Mouse (Mus musculus): Measurements from ENCODE around the gene Slain1. TPM values are rescaled to one million over a fixed set of nuclear protein-coding genes. Genes with fewer than 3 reads are reported as not detected.
A peak's percentile ranks its signal among the peaks of the same experiment; 100 is the strongest.

Slain1 gene
- polyA plus RNA-seq, 1 experiment: 92.3 TPM

- Histone ChIP-seq H3K4me1 (ENCODE audit: control insufficient read depth, insufficient read depth, low read length) (peaks cover 5% of the 10 kb centered on the region), H3K27ac (ENCODE audit: insufficient read depth, low read length) (no peak overlapping the region), H3K27me3 (ENCODE audit: control insufficient read depth, insufficient read depth, low read length) (no peaks in the 10 kb centered on the region), H3K4me3 (replicated peaks; ENCODE audit: insufficient read depth, low read depth, low read length) (no peak overlapping the region)
- DNase-seq: no peak
- TF ChIP-seq CTCF (IDR thresholded peaks at IDR 0.05; ENCODE audit: borderline replicate concordance, insufficient read depth, low read depth, low read length) (no peak), POLR2A (IDR thresholded peaks at IDR 0.05; ENCODE audit: borderline replicate concordance, insufficient read depth, low read length) (no peak)
- 81% methylated on average over 5 of the region's 5 CpGs for WGBS
These were observed 2.5 kb downstream of the Slain1 start for GRCm38 (mm10) chr14:103652524-103652923.

DNA sequence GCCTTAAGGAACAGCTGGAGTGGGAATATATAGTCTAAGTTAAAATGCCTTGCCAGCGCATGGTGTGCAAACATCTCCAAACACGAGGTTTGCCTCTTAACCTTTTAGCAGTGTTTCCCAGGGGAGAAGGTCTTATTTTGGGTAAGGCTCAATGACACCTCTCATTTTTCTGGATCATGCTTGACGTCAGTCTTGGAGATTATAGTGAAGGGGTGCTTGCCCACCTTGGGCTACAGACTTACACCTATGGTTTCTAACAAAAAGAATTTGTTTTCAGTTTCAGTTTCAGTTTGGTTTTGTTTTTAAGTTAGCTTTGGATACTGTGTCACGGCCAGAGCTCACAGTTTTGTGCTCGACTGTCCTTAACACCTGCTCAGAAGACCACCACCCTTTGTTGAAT, 3.8 kb downstream of the Slain1 start:
- 67% methylated on average over 5 of the region's 5 CpGs for WGBS
- peaks cover 5% of the 10 kb centered on the region for H3K4me1 ChIP-seq (ENCODE audit: control insufficient read depth, insufficient read depth, low read length)
- H3K27ac ChIP-seq (ENCODE audit: insufficient read depth, low read length): no peak overlapping the region
- H3K27me3 ChIP-seq (ENCODE audit: control insufficient read depth, insufficient read depth, low read length): no peaks in the 10 kb centered on the region
- no peak for DNase-seq
- TF ChIP-seq POLR2A (IDR thresholded peaks at IDR 0.05; ENCODE audit: borderline replicate concordance, insufficient read depth, low read length): no peak
- TF ChIP-seq CTCF (IDR thresholded peaks at IDR 0.05; ENCODE audit: borderline replicate concordance, insufficient read depth, low read depth, low read length): no peak
- H3K4me3 ChIP-seq (replicated peaks; ENCODE audit: insufficient read depth, low read depth, low read length): no peak overlapping the region

- WGBS: 14% methylated on average over 5 of the region's 5 CpGs
- H3K4me3 ChIP-seq (replicated peaks; ENCODE audit: insufficient read depth, low read depth, low read length): no peak overlapping the region
These were observed 5.4 kb downstream of the Slain1 start for GRCm38 (mm10) chr14:103655448-103655847.

GRCm38 (mm10) chr14:103657876-103658275, 7.8 kb downstream of the Slain1 start:
- peaks cover 3% of the 10 kb centered on the region for H3K4me1 ChIP-seq (ENCODE audit: control insufficient read depth, insufficient read depth, low read length)
- no peaks in the 10 kb centered on the region for H3K27me3 ChIP-seq (ENCODE audit: control insufficient read depth, insufficient read depth, low read length)
- TF ChIP-seq CTCF (IDR thresholded peaks at IDR 0.05; ENCODE audit: borderline replicate concordance, insufficient read depth, low read depth, low read length) (no peak), POLR2A (IDR thresholded peaks at IDR 0.05; ENCODE audit: borderline replicate concordance, insufficient read depth, low read length) (no peak)
- H3K27ac ChIP-seq (ENCODE audit: insufficient read depth, low read length): no peak overlapping the region
- no peak for DNase-seq
- no peak overlapping the region for H3K4me3 ChIP-seq (replicated peaks; ENCODE audit: insufficient read depth, low read depth, low read length)
- 87% methylated on average over 4 of the region's 4 CpGs for WGBS

More at GRCm38 (mm10) chr14:103655448-103655847, 5.4 kb downstream of the Slain1 start:
- Histone ChIP-seq H3K4me1 (ENCODE audit: control insufficient read depth, insufficient read depth, low read length) (peaks cover 5% of the 10 kb centered on the region), H3K27me3 (ENCODE audit: control insufficient read depth, insufficient read depth, low read length) (no peaks in the 10 kb centered on the region), H3K27ac (ENCODE audit: insufficient read depth, low read length) (no peak overlapping the region)
- TF ChIP-seq CTCF (IDR thresholded peaks at IDR 0.05; ENCODE audit: borderline replicate concordance, insufficient read depth, low read depth, low read length) (no peak), POLR2A (IDR thresholded peaks at IDR 0.05; ENCODE audit: borderline replicate concordance, insufficient read depth, low read length) (no peak)
- DNase-seq: peak; percentile 29 to 51

DNA sequence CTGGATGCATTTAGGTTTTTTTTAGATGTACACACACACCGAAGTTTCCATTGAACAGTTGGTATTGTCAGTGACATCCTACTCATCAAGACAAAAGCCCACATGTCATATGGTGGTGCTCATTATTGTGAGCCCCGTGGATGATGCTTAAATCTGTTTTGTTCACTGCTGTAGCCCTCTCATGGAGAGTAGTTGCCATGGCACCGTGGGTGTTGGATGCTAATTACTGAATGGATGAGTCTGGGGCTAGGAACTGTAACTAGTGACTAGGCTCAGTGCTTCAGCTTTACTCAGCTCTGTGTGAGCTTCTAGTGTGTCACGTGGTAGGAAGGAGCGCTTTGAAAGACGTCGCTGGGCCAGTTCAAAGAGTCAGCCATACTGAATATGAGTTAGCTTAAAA, 13.0 kb downstream of the Slain1 start:
- no peak overlapping the region for H3K4me3 ChIP-seq (replicated peaks; ENCODE audit: insufficient read depth, low read depth, low read length)
- H3K4me1 ChIP-seq (ENCODE audit: control insufficient read depth, insufficient read depth, low read length): peaks cover 8% of the 10 kb centered on the region; the same call in 1 of the 2 replicates
- no peak for DNase-seq
- TF ChIP-seq POLR2A (IDR thresholded peaks at IDR 0.05; ENCODE audit: borderline replicate concordance, insufficient read depth, low read length): no peak
- TF ChIP-seq CTCF (IDR thresholded peaks at IDR 0.05; ENCODE audit: borderline replicate concordance, insufficient read depth, low read depth, low read length): no peak
- no peaks in the 10 kb centered on the region for H3K27me3 ChIP-seq (ENCODE audit: control insufficient read depth, insufficient read depth, low read length)
- 51% methylated on average over 7 of the region's 7 CpGs for WGBS
- H3K27ac ChIP-seq (ENCODE audit: insufficient read depth, low read length): no peak overlapping the region

DNA sequence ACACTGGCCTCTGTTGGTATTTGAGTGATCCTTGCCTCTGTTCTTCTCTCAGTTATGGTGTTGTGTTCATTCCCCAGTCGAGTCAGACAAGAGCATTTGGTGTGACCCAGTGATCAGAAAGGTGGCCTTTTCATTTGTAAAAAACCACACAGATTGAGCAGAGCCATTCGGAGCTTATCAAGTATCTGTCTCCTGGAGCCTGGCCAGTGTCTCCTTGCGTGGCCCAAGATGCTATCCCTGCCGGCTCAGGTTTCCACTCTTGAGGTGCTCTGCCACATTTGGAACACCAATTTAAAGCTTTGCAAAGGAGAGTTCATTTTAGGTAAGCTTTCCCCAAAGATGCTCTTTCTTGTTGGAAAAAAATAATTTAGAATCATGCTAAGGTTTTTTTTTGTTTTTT, 14.4 kb downstream of the Slain1 start:
- Histone ChIP-seq H3K4me3 (replicated peaks; ENCODE audit: insufficient read depth, low read depth, low read length) (no peak overlapping the region), H3K27me3 (ENCODE audit: control insufficient read depth, insufficient read depth, low read length) (no peaks in the 10 kb centered on the region), H3K27ac (ENCODE audit: insufficient read depth, low read length) (0 out of 2 replicates have a peak overlapping the region, but pooled peaks have one; percentile 4), H3K4me1 (ENCODE audit: control insufficient read depth, insufficient read depth, low read length) (peaks cover 8% of the 10 kb centered on the region; the same call in 1 of the 2 replicates)
- WGBS: 9% methylated on average over 4 of the region's 4 CpGs
- TF ChIP-seq CTCF (IDR thresholded peaks at IDR 0.05; ENCODE audit: borderline replicate concordance, insufficient read depth, low read depth, low read length): no peak
- no peak for TF ChIP-seq POLR2A (IDR thresholded peaks at IDR 0.05; ENCODE audit: borderline replicate concordance, insufficient read depth, low read length)
- DNase-seq: peak; percentile 40 to 46

GRCm38 (mm10) chr14:103666347-103666954, 16.4 kb downstream of the Slain1 start:
- Histone ChIP-seq H3K27ac (ENCODE audit: insufficient read depth, low read length) (no peak overlapping the region), H3K27me3 (ENCODE audit: control insufficient read depth, insufficient read depth, low read length) (no peaks in the 10 kb centered on the region), H3K4me1 (ENCODE audit: control insufficient read depth, insufficient read depth, low read length) (peaks cover 8% of the 10 kb centered on the region; the same call in 1 of the 2 replicates), H3K4me3 (replicated peaks; ENCODE audit: insufficient read depth, low read depth, low read length) (no peak overlapping the region)
- no peak for DNase-seq
- TF ChIP-seq POLR2A (IDR thresholded peaks at IDR 0.05; ENCODE audit: borderline replicate concordance, insufficient read depth, low read length): no peak
- TF ChIP-seq CTCF (IDR thresholded peaks at IDR 0.05; ENCODE audit: borderline replicate concordance, insufficient read depth, low read depth, low read length): no peak
- 73% methylated on average over 8 of the region's 8 CpGs for WGBS

DNA sequence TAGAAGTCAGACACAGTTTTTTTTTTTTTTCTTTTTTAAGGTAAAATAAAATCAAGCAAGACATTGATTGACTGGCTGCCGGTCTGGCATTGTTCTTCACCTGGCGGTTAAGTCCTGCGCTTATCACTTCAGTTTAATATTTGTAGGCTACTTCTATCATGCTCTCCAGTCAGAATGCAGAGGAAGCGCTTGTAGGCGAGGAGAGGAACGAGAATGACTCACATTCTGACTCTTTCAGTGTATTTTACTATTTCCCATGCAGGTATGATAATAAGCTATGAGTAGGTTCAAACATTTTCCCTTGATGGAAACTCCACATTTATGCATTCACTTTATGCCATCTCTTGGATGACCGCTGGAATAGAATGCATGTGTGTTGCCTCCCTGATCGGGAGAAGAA, 17.0 kb downstream of the Slain1 start:
- Histone ChIP-seq H3K27me3 (ENCODE audit: control insufficient read depth, insufficient read depth, low read length) (no peaks in the 10 kb centered on the region), H3K4me1 (ENCODE audit: control insufficient read depth, insufficient read depth, low read length) (peaks cover 8% of the 10 kb centered on the region; the same call in 1 of the 2 replicates), H3K27ac (ENCODE audit: insufficient read depth, low read length) (no peak overlapping the region), H3K4me3 (replicated peaks; ENCODE audit: insufficient read depth, low read depth, low read length) (no peak overlapping the region)
- no peak for DNase-seq
- TF ChIP-seq CTCF (IDR thresholded peaks at IDR 0.05; ENCODE audit: borderline replicate concordance, insufficient read depth, low read depth, low read length): no peak
- no peak for TF ChIP-seq POLR2A (IDR thresholded peaks at IDR 0.05; ENCODE audit: borderline replicate concordance, insufficient read depth, low read length)
- 91% methylated on average over 8 of the region's 8 CpGs for WGBS
